Mouse (Mus musculus) heart, postnatal 0 days (tissue): ENCODE results near the gene Gm44511.

Experiments
- CTCF ChIP-seq: IDR thresholded peaks from 2 replicates; pipeline ENCODE4 v1.5.1; 2016; ENCODE audit warnings: antibody characterized with exemption, control low read depth, low read depth
- EP300 ChIP-seq: IDR thresholded peaks from 2 replicates; pipeline ENCODE4 v1.6.1; 2016; ENCODE audit warnings: antibody characterized with exemption, low read depth

DNA sequence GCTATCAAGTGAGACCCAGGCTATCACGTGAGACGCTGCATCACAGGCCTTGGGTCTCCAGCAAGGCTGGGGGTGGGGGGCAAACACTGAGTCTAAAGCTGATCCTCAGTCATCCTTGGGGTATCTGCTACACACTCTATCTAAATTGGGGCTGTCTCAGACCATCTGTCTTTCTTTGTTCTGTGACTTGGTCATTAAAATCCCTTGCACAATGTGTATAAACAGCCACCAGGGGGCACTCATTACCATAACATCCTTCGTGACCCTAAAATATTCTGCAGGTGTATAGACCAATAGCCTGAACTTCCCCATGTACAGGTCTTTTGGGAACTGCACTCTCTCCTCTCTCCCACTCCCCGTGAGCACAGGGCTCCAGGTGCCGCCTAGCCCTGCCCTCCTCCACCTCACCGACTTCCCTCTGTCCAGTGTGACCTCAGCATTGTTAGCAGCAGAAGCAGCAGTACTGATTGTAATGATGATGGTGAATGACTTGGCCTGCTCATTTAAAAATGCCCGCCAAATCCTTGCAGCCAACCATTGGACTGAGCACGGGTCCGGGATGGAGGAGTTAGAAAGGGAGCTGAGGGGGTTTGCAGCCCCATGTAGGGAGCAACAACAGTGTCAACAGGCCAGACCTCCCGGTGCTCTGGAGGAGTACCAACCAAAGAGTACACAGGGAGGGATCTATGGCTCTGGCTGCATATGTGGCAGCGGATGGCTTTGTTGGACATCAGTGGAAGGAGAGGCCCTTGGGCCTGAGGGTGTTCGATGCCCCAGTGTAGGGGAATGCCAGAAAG lies 28.1 kb upstream of the Gm44511 start:
- TF ChIP-seq CTCF (peak; percentile 81), EP300 (no peak)
